Mouse (Mus musculus) brain, embryonic 14.5 days (tissue): ENCODE data around the gene Tsc1.

Experiments used
- CTCF ChIP-seq: fragments of 200-500 bp; IDR thresholded peaks from 2 replicates; pipeline ENCODE4 v1.5.1; 2012; ENCODE audit warnings: inconsistent platforms, mild to moderate bottlenecking, moderate library complexity, borderline replicate concordance; ENCODE audit not compliant: insufficient read depth, insufficient read length; ENCODE audit errors: extremely low read depth
- POLR2A ChIP-seq: fragments of 200-500 bp; IDR thresholded peaks from 2 replicates; pipeline ENCODE4 v1.6.1; 2012; ENCODE audit warnings: mild to moderate bottlenecking, inconsistent platforms, borderline replicate concordance; ENCODE audit not compliant: poor library complexity, insufficient read depth, insufficient read length, severe bottlenecking; ENCODE audit errors: extremely low read depth

GRCm38 (mm10) chr2:28706787-28707186 lies 65.8 kb downstream of the Tsc1 start:
- TF ChIP-seq CTCF = no peak
- TF ChIP-seq POLR2A = no peak
